Mouse (Mus musculus): ENCODE results near the gene Pfdn2.

DNA sequence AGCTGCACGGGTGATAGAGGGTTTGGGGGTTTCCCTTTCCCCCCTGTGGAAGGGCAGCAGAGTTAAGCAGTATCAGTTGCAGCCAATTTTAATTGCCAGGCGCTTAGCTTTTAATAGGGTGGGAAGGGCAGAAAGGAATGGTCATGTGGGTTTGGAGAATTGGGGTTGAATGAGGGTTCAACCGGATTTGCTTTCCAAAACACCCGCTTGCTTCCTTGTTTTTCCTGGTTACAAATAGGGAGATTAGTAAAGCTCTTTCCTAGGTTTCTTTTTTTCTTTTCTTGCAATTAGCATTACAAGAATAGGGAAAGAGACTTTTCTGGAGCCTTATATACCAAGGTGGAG, 15.3 kb upstream of the Pfdn2 start:
- TF ChIP-seq CTCF (IDR thresholded peaks at IDR 0.05; ENCODE audit: low read depth, low read length) = no peak
- no peak for TF ChIP-seq POLR2A (IDR thresholded peaks at IDR 0.05; ENCODE audit: extremely low read depth, insufficient read depth, low read length)
